Comparison of ENCODE assay signal across 13 mouse cellular contexts in the genomic region with DNA sequence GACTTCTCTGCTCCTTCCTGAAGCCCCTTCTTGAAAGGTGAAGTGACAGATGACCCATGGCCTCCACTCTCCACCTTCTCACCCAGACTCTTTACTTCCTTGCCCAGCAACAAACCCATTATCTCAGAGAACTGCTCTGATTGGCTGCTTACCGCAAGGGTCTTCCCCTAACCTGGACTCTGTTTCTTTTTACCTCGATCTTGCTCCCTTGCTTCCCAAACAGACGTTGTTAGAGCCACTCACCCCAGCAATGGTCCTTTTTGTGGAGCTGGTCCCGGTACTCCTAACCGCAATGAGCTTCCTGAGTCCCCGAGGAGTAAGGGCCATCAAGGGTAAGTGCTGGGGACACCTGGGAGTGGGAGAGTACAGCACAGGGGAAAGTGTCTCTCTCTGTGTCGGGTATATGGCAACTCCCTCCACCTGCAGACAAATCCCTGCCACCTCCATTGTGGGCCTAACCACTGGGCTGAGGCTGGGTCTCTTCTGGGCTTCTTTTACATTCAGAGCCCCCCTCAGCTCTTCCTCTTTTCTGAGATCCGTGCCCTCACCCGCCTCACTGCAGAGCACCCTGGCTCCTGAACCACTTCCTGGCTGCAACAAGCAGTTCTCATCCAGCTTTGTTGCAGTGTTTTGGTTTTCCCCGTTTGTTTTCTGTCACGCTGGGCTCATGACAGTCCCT. TPM values are rescaled to one million over a fixed set of nuclear protein-coding genes. Genes with fewer than 3 reads are reported as not detected.
DNase-seq lines count a peak whose midpoint lies in the region; ATAC-seq and TF ChIP-seq lines count a peak whose summit lies in the region.
"Had no signal": no experiment of that assay in that cellular context is flagged by ENCODE, and none has a peak within 500 bp of the region (broad histone marks: within the 10 kb centered on the region; RNA-seq: fewer than 3 reads in every experiment).

A gene (plus strand): TSS at position 144 of the 679 bp plus-strand sequence.

- no peaks in the 10 kb centered on the region for H3K4me1 ChIP-seq in lung, adult 2 months (ENCODE audit: control insufficient read depth, insufficient read depth, low read length)
- peaks cover 77% of the 10 kb centered on the region for H3K4me1 ChIP-seq in megakaryocyte, embryonic 14.5 days
- H3K4me1 ChIP-seq in midbrain, embryonic 16.5 days (ENCODE audit: control insufficient read depth, insufficient read depth, low read length) = no peaks in the 10 kb centered on the region
- H3K4me1 ChIP-seq: embryonic facial prominence, embryonic 12.5 days had no signal

- no peak for ATAC-seq in midbrain, embryonic 16.5 days
- ATAC-seq: forebrain, embryonic 16.5 days had no signal

- peaks cover 14% of the 10 kb centered on the region for H3K9me3 ChIP-seq in megakaryocyte, embryonic 14.5 days
- H3K9me3 ChIP-seq in midbrain, embryonic 16.5 days (replicated peaks; ENCODE audit: control insufficient read depth, low read length, poor library complexity, severe bottlenecking) = no peaks in the 10 kb centered on the region
- H3K9me3 ChIP-seq: embryonic facial prominence, embryonic 12.5 days had no signal

- H3K36me3 ChIP-seq in megakaryocyte, embryonic 14.5 days (replicated peaks; ENCODE audit: low read length) = peaks cover 14% of the 10 kb centered on the region
- no peaks in the 10 kb centered on the region for H3K36me3 ChIP-seq in midbrain, embryonic 16.5 days (ENCODE audit: control insufficient read depth, insufficient read depth, low read length)
- H3K36me3 ChIP-seq: embryonic facial prominence, embryonic 12.5 days had no signal

- H3K27ac ChIP-seq in midbrain, embryonic 16.5 days (ENCODE audit: low read length) = no peak within 1 kb of the TSS
- H3K27ac ChIP-seq: heart, adult 2 months had no signal

- peak within 1 kb of the TSS; percentile 12 for H3K4me3 ChIP-seq in lung, adult 2 months (replicated peaks; ENCODE audit: extremely low read depth, low read depth, low read length)
- peak within 1 kb of the TSS; percentile 88 for H3K4me3 ChIP-seq in megakaryocyte, embryonic 14.5 days (replicated peaks)
- H3K4me3 ChIP-seq in midbrain, embryonic 16.5 days (ENCODE audit: low read depth, low read length) = no peak within 1 kb of the TSS
- H3K4me3 ChIP-seq: embryonic facial prominence, embryonic 12.5 days; heart, adult 2 months had no signal

- DNase-seq in lung, adult 2 months = no peak
- no peak for DNase-seq in lung, postnatal 14 days
- peak; percentile 55 for DNase-seq in T-cell, adult 2 months (ENCODE audit: low spot score)
- DNase-seq in thymus, postnatal 10 days (ENCODE audit: low spot score in 2 of 2) = peak; percentile 51 to 65
- no peak for DNase-seq in frontal cortex, postnatal 14 days (ENCODE audit: low spot score in 2 of 2)
- DNase-seq in layer of hippocampus, adult 18-20 months (ENCODE audit: low spot score in 2 of 2) = no peak
- DNase-seq: adrenal gland, postnatal 36 days; cerebellum, adult 2 months; heart, adult 2 months had no signal

- WGBS in lung, adult 2 months = 26% methylated on average over 11 of the region's 11 CpGs
- WGBS in midbrain, embryonic 16.5 days = 44% methylated on average over 11 of the region's 11 CpGs

- no peak within 1 kb of the TSS for H3K4me2 ChIP-seq in midbrain, embryonic 16.5 days (ENCODE audit: low read length)

- no peak for TF ChIP-seq POLR2A in lung, adult 2 months (IDR thresholded peaks at IDR 0.05; ENCODE audit: borderline replicate concordance, extremely low read depth, low read depth, low read length)

- H3K9ac ChIP-seq in midbrain, embryonic 16.5 days (ENCODE audit: low read depth, low read length) = no peak within 1 kb of the TSS
- H3K9ac ChIP-seq: embryonic facial prominence, embryonic 12.5 days had no signal

- H3K27me3 ChIP-seq in megakaryocyte, embryonic 14.5 days (replicated peaks) = peaks cover 6% of the 10 kb centered on the region
- H3K27me3 ChIP-seq in midbrain, embryonic 16.5 days (ENCODE audit: control insufficient read depth, insufficient read depth, low read depth, low read length) = no peaks in the 10 kb centered on the region
- H3K27me3 ChIP-seq: embryonic facial prominence, embryonic 12.5 days had no signal

- TF ChIP-seq CTCF in lung, adult 2 months (IDR thresholded peaks at IDR 0.05; ENCODE audit: insufficient read depth, low read length) = no peak

RNA-seq across cellular contexts. Expression of the gene that starts here (rescaled TPM):
- polyA plus RNA-seq in lung, adult 2 months (2012; rRNA removed) = 14.1 and 19.8 TPM in 2 replicates
- polyA plus RNA-seq in megakaryocyte, embryonic 14.5 days (2012; ENCODE audit: insufficient read depth, low replicate concordance) = 9.5 and 12.1 TPM in 2 replicates
- 0.16 TPM in 1 of 2 replicates, not detected in the other for polyA plus RNA-seq in midbrain, embryonic 16.5 days (2015; fragmentation: Nextera tagmentation; extraction: Ambion mirVana)
- not detected for total RNA-seq in layer of hippocampus, adult 18-20 months (2021)
- total RNA-seq: adrenal gland, postnatal 36 days had no signal

Comparison
In these comparisons a context has a peak if more than half of its experiments do, and no peak if none do; other contexts are left out.
1. DNase-seq: peak in T-cell, adult 2 months (single experiment) and thymus, postnatal 10 days (2 of 2); none in lung, adult 2 months (single experiment), lung, postnatal 14 days (single experiment), frontal cortex, postnatal 14 days (0 of 2) and layer of hippocampus, adult 18-20 months (0 of 2).